Mouse (Mus musculus) kidney, adult 2 months (tissue): ENCODE data around the gene Prr5l.

Experiments
- CTCF ChIP-seq: fragments of 200-500 bp; conservative IDR thresholded peaks from 2 replicates; pipeline ENCODE4 v1.5.1; 2011; ENCODE audit warnings: low read depth, mild to moderate bottlenecking, control low read depth, low read length, moderate library complexity, mixed read lengths; ENCODE audit not compliant: insufficient read depth, insufficient read length
- POLR2A ChIP-seq: fragments of 200-500 bp; IDR thresholded peaks from one replicate; pipeline ENCODE4 v1.6.1; 2011; ENCODE audit warnings: low read depth, low read length, control low read depth

- TF ChIP-seq POLR2A (no peak), CTCF (no peak)
These were observed 75.1 kb downstream of the Prr5l start for GRCm38 (mm10) chr2:101807756-101808155.
